Mouse (Mus musculus) layer of hippocampus, postnatal 36 days (tissue): ENCODE measurements at regions not wholly inside any gene's neighbourhood (a gene's known extent, or its start where the extent isn't known, plus 50 kb on each side); places are given as distances from the start of the nearest gene placed in this dataset.

Experiments used
- DNase-seq, 2 experiments: peaks; one replicate each; pipeline ENCODE4 v3.0.0; 2022

GRCm38 (mm10) chr2:95142151-95142550 lies 704.2 kb upstream of the Api5 start:
- DNase-seq: no peak

- DNase-seq: no peak
Observed at GRCm38 (mm10) chr2:95140116-95140515, 702.2 kb upstream of the Api5 start.

GRCm38 (mm10) chr2:95136636-95137035 lies 698.7 kb upstream of the Api5 start:
- DNase-seq: peak; percentile 56 to 67

- DNase-seq: no peak
Observed at GRCm38 (mm10) chr2:95131181-95131580, 693.2 kb upstream of the Api5 start.

GRCm38 (mm10) chr2:95128721-95129120 lies 690.8 kb upstream of the Api5 start:
- no peak for DNase-seq

GRCm38 (mm10) chr2:95119544-95119943 lies 681.6 kb upstream of the Api5 start:
- no peak for DNase-seq

- no peak for DNase-seq
Observed at GRCm38 (mm10) chr2:95097055-95097454, 659.1 kb upstream of the Api5 start.

- DNase-seq: no peak
Observed at GRCm38 (mm10) chr2:95054636-95055035, 616.7 kb upstream of the Api5 start.

- no peak for DNase-seq
Observed at GRCm38 (mm10) chr2:95053866-95054265, 615.9 kb upstream of the Api5 start.
